Mouse (Mus musculus): ENCODE data around the gene Sv2a. TPM values are rescaled to one million over a fixed set of nuclear protein-coding genes. Genes with fewer than 3 reads are reported as not detected.
A peak's percentile ranks its signal among the peaks of the same experiment; 100 is the strongest.

Gene Sv2a
- polyA plus RNA-seq, 1 experiment from 2014 or later, result 5.6 TPM

DNA sequence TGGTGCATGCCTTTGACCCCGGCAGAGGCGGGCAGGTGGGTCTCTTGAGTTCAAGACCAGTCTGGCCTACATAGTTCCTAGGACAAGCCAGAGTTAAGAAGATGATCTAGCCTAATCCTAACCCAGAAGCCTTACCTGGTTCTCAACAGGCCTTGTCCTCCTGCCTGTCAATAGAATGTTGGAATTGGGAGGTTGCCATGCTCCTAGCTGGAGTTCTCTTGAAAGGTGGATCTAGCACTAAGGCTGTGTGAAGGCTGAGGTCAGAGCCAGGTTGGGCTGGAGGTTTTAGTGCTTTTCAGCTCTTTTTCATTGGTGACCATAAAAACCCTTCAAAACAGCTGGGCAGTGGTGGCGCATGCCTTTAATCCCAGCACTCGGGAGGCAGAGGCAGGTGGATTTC, 2.5 kb upstream of the Sv2a start:
- WGBS, result 88% methylated on average over 4 of the region's 4 CpGs
- Histone ChIP-seq H3K4me2 (no peak overlapping the region), H3K4me3 (replicated peaks) (no peak overlapping the region), H3K9me3 (no peaks in the 10 kb centered on the region), H3K27ac (no peak overlapping the region), H3K27me3 (no peaks in the 10 kb centered on the region), H3K9ac (replicated peaks) (no peak overlapping the region), H3K4me1 (replicated peaks) (peaks cover 40% of the 10 kb centered on the region), H3K36me3 (peaks cover 55% of the 10 kb centered on the region)
- no peak for ATAC-seq (ENCODE audit: insufficient number of reproducible peaks, insufficient read depth, low FRiP score, low TSS enrichment, low read depth)

DNA sequence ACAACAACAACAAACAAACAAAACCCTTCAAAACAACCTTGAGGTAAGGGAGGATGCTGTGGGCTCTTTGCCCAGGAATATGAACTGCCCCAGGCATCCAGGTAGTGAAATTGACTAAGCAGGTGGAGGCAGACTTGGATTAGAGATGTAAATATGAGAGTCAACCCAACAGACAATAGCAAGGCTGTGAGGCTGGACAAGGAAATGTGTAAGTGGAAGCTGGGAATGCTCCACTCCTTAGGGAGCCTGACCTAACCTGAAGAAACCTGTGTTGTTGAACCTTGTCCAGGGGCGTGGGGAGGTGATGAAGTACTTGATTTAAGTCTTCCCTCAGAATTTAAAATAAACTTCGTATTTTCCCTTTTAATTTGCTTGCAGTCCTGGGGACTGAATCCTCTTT, 2.0 kb upstream of the Sv2a start:
- H3K4me2 ChIP-seq, result no peak overlapping the region
- peaks cover 51% of the 10 kb centered on the region for H3K36me3 ChIP-seq
- no peak overlapping the region for H3K4me3 ChIP-seq (replicated peaks)
- peaks cover 37% of the 10 kb centered on the region for H3K4me1 ChIP-seq (replicated peaks)
- no peak for ATAC-seq (ENCODE audit: insufficient number of reproducible peaks, insufficient read depth, low FRiP score, low TSS enrichment, low read depth)
- no peak overlapping the region for H3K9ac ChIP-seq (replicated peaks)
- no peaks in the 10 kb centered on the region for H3K27me3 ChIP-seq
- no peak overlapping the region for H3K27ac ChIP-seq
- WGBS, result 89% methylated on average over 2 of the region's 2 CpGs
- no peaks in the 10 kb centered on the region for H3K9me3 ChIP-seq

GRCm38 (mm10) chr3:96179531-96179930, 1.4 kb upstream of the Sv2a start:
- no peak overlapping the region for H3K4me2 ChIP-seq
- H3K4me3 ChIP-seq (replicated peaks), result no peak overlapping the region
- peaks cover 45% of the 10 kb centered on the region for H3K36me3 ChIP-seq
- H3K27ac ChIP-seq, result no peak overlapping the region
- H3K27me3 ChIP-seq, result no peaks in the 10 kb centered on the region
- peaks cover 30% of the 10 kb centered on the region for H3K4me1 ChIP-seq (replicated peaks)
- H3K9me3 ChIP-seq, result no peaks in the 10 kb centered on the region
- no peak overlapping the region for H3K9ac ChIP-seq (replicated peaks)
- WGBS, result 65% methylated on average over 4 of the region's 4 CpGs
- no peak for ATAC-seq (ENCODE audit: insufficient number of reproducible peaks, insufficient read depth, low FRiP score, low TSS enrichment, low read depth)

- H3K36me3 ChIP-seq, result peaks cover 24% of the 10 kb centered on the region
- H3K9me3 ChIP-seq, result no peaks in the 10 kb centered on the region
- WGBS, result 29% methylated on average over 12 of the region's 12 CpGs
- ATAC-seq (ENCODE audit: insufficient number of reproducible peaks, insufficient read depth, low FRiP score, low TSS enrichment, low read depth), result no peak
- peak overlapping the region; percentile 60 for H3K4me3 ChIP-seq (replicated peaks)
- H3K27me3 ChIP-seq, result no peaks in the 10 kb centered on the region
- H3K4me2 ChIP-seq, result peak overlapping the region; percentile 84
- H3K4me1 ChIP-seq (replicated peaks), result peaks cover 26% of the 10 kb centered on the region
- H3K9ac ChIP-seq (replicated peaks), result peak overlapping the region; percentile 44; the same call in 1 of the 2 replicates
- H3K27ac ChIP-seq, result no peak overlapping the region
Measured at GRCm38 (mm10) chr3:96181510-96182381, 795 bp downstream of the Sv2a start.

DNA sequence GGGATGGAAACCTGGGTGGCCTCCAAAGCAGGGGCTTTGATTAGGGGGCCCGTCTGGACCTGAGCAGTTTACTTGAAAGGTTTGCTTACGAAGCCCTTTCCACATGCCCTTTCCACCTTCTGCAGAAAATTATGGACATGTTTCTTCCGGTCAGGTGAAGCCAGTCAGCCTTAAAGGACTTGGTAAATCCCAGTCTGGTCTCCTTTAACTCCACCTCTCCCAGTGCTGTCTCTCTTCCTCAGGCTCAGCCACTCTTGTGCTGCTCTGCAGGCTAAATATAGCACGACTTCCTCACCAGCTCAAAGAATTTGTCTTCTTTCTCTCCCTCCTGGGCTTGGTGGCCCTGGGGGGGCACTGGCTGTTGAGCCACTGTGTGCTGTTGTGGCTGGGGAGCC, 1.4 kb downstream of the Sv2a start:
- 0 out of 2 replicates have a peak overlapping the region, but pooled peaks have one; percentile 44 for H3K9ac ChIP-seq (replicated peaks)
- H3K36me3 ChIP-seq, result peaks cover 20% of the 10 kb centered on the region
- WGBS, result 14% methylated on average over 4 of the region's 4 CpGs
- H3K4me3 ChIP-seq (replicated peaks), result peak overlapping the region; percentile 60; the same call in 1 of the 2 replicates
- no peak overlapping the region for H3K27ac ChIP-seq
- H3K27me3 ChIP-seq, result no peaks in the 10 kb centered on the region
- ATAC-seq (ENCODE audit: insufficient number of reproducible peaks, insufficient read depth, low FRiP score, low TSS enrichment, low read depth), result no peak
- H3K4me1 ChIP-seq (replicated peaks), result peaks cover 26% of the 10 kb centered on the region
- peak overlapping the region; percentile 84 for H3K4me2 ChIP-seq
- no peaks in the 10 kb centered on the region for H3K9me3 ChIP-seq

DNA sequence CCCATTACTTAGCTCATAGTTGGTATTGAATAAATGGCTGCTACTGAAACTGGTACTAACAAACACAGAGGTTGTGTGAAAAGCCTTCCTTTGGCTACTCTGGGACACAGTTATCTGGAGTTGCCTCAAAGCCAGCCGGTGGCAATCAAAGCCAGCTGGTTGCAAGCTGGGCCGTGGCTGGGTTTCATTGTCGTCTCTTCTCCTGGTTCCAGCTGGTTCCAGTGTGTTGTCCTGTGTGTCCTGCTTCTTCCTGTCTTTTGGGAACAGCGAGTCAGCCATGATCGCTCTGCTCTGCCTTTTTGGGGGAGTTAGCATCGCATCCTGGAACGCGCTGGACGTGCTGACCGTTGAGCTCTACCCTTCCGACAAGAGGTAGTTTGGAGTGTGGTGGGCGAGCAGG, 12.0 kb downstream of the Sv2a start:
- H3K4me2 ChIP-seq, result no peak overlapping the region
- H3K36me3 ChIP-seq, result peaks cover 7% of the 10 kb centered on the region; the same call in 1 of the 2 replicates
- no peak overlapping the region for H3K27ac ChIP-seq
- no peaks in the 10 kb centered on the region for H3K9me3 ChIP-seq
- no peak for ATAC-seq (ENCODE audit: insufficient number of reproducible peaks, insufficient read depth, low FRiP score, low TSS enrichment, low read depth)
- WGBS, result 44% methylated on average over 12 of the region's 12 CpGs
- peaks cover 9% of the 10 kb centered on the region for H3K4me1 ChIP-seq (replicated peaks)
- 0 out of 2 replicates have a peak, but pooled peaks cover 3% of the 10 kb centered on the region for H3K27me3 ChIP-seq
- H3K4me3 ChIP-seq (replicated peaks), result no peak overlapping the region
- H3K9ac ChIP-seq (replicated peaks), result no peak overlapping the region

GRCm38 (mm10) chr3:96194966-96195365, 14.0 kb downstream of the Sv2a start:
- Histone ChIP-seq H3K27me3 (0 out of 2 replicates have a peak, but pooled peaks cover 3% of the 10 kb centered on the region), H3K9ac (replicated peaks) (no peak overlapping the region), H3K4me2 (no peak overlapping the region), H3K36me3 (peaks cover 7% of the 10 kb centered on the region; the same call in 1 of the 2 replicates), H3K4me1 (replicated peaks) (peaks cover 11% of the 10 kb centered on the region), H3K9me3 (no peaks in the 10 kb centered on the region), H3K27ac (no peak overlapping the region), H3K4me3 (replicated peaks) (no peak overlapping the region)
- WGBS, result 86% methylated on average over 10 of the region's 10 CpGs
- no peak for ATAC-seq (ENCODE audit: insufficient number of reproducible peaks, insufficient read depth, low FRiP score, low TSS enrichment, low read depth)

DNA sequence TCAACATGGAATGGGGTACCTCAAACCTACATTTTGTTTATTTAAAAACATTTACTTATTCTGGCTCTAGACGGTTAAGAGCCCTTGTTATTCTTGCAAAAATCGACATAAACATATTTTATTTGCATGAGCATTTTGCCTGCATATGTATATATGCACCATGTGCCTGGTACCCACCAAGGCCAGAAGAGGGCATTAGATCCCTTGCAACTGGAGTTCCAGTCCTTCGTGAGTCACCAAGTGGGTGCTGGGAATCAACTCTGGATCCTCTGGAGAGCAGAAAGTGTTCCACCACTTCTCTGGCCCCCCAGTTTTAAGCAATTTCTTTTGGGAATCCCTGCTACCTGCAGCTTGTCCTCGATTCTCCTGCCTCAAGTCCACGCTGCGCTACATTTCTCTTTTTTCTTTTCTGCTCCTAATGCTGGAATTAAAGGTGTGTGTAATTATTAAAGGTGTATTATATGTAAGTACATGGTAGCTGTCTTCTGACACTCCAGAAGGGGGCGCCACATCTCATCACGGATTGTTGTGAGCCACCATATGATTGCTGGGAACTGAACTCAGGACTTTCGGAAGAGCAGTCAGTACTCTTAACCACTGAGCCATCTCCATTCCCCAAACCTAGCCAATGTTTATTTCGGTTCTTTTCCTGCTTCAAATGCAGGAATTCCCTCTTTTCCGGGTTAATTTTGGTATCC, 14.8 kb downstream of the Sv2a start:
- peaks cover 11% of the 10 kb centered on the region for H3K4me1 ChIP-seq (replicated peaks)
- no peaks in the 10 kb centered on the region for H3K9me3 ChIP-seq
- no peak overlapping the region for H3K27ac ChIP-seq
- H3K4me2 ChIP-seq, result peak overlapping the region; percentile 91
- H3K36me3 ChIP-seq, result peaks cover 4% of the 10 kb centered on the region; the same call in 1 of the 2 replicates
- no peak for ATAC-seq (ENCODE audit: insufficient number of reproducible peaks, insufficient read depth, low FRiP score, low TSS enrichment, low read depth)
- H3K27me3 ChIP-seq, result 0 out of 2 replicates have a peak, but pooled peaks cover 3% of the 10 kb centered on the region
- no peak overlapping the region for H3K9ac ChIP-seq (replicated peaks)
- WGBS, result 91% methylated on average over 11 of the region's 11 CpGs
- no peak overlapping the region; the same call in 1 of the 2 replicates for H3K4me3 ChIP-seq (replicated peaks)

DNA sequence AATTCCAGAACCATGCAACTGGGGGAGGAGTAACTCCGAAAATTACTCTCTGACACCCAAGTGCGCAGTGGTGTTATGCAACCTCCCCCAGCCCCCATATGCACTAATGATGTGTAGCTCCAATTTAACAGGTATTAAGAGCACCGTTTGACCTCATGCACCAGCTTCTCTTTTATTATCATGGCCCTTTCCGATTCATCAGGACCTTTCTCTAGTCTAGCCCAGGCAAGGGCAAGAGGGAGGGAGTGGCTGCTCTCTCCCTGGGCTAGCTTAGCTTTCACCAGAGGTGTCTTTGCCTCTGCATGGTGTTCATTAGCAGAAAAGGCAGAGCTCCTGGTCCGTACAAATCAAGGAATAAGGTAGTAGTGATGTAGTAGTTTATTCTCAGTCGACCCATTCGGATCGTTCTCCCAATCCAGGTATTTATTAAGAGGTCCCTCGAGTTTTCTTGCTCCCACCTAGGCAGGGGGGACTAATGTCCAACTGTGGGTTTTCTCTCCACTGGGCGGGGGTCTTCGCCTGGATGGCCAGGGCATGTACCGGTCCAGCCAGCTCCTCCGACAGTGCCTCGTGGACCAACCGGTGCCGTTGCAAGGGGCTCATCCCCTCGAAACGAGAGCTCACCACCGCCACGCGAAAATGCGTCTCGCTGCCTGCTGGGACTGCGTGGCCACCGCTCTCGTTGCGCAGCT, 15.6 kb downstream of the Sv2a start:
- ATAC-seq (ENCODE audit: insufficient number of reproducible peaks, insufficient read depth, low FRiP score, low TSS enrichment, low read depth), result no peak; the same call in 1 of the 2 replicates
- 17% methylated on average over 27 of the region's 27 CpGs for WGBS
- Histone ChIP-seq H3K36me3 (peaks cover 4% of the 10 kb centered on the region; the same call in 1 of the 2 replicates), H3K27me3 (0 out of 2 replicates have a peak, but pooled peaks cover 3% of the 10 kb centered on the region), H3K4me2 (peak overlapping the region; percentile 91), H3K4me3 (replicated peaks) (peak overlapping the region; percentile 66), H3K9ac (replicated peaks) (peak overlapping the region; percentile 87), H3K27ac (peak overlapping the region; percentile 98), H3K4me1 (replicated peaks) (peaks cover 11% of the 10 kb centered on the region), H3K9me3 (no peaks in the 10 kb centered on the region)

GRCm38 (mm10) chr3:96197129-96197749, 16.3 kb downstream of the Sv2a start:
- Histone ChIP-seq H3K4me2 (peak overlapping the region; percentile 91), H3K9me3 (no peaks in the 10 kb centered on the region), H3K27ac (peak overlapping the region; percentile 98), H3K9ac (replicated peaks) (peak overlapping the region; percentile 87), H3K4me3 (replicated peaks) (peak overlapping the region; percentile 66), H3K36me3 (peaks cover 4% of the 10 kb centered on the region; the same call in 1 of the 2 replicates), H3K4me1 (replicated peaks) (peaks cover 11% of the 10 kb centered on the region), H3K27me3 (0 out of 2 replicates have a peak, but pooled peaks cover 3% of the 10 kb centered on the region)
- ATAC-seq (ENCODE audit: insufficient number of reproducible peaks, insufficient read depth, low FRiP score, low TSS enrichment, low read depth), result peak; percentile 91
- under 1% methylated on average over 50 of the region's 50 CpGs for WGBS

Measured in limb, embryonic 12.5 days (tissue).